Mouse (Mus musculus) E14TG2a.4 (cell line): Measurements from ENCODE around the gene Lrsam1.

ENCODE experiments used
- CTCF ChIP-seq: conservative IDR thresholded peaks from 2 replicates; pipeline ENCODE4 v1.5.1; 2014; ENCODE audit warnings: low read length
- NANOG ChIP-seq: IDR thresholded peaks from 2 replicates; pipeline ENCODE4 v1.6.1; 2014; ENCODE audit warnings: borderline replicate concordance, low read length, mixed read lengths
- POU5F1 ChIP-seq: IDR thresholded peaks from 2 replicates; pipeline ENCODE4 v1.6.1; 2014; ENCODE audit warnings: low read length, borderline replicate concordance

GRCm38 (mm10) chr2:32974216-32974615 is 12.8 kb upstream of the Lrsam1 start:
- TF ChIP-seq CTCF (no peak), POU5F1 (no peak), NANOG (no peak)
